Mouse (Mus musculus) forebrain, embryonic 10.5 days (tissue): Measurements from ENCODE around the gene Lss. TPM values are rescaled to one million over a fixed set of nuclear protein-coding genes. Genes with fewer than 3 reads are reported as not detected.

Experiments
- DNase-seq: peaks from one replicate; pipeline ENCODE4 v3.0.0-alpha.2; 2017; ENCODE audit warnings: low spot score; ENCODE audit errors: extremely low spot score
- H3K27ac ChIP-seq: fragments of 300-500 bp; sonication (generic); 2 replicates; pipeline ENCODE4 v1.5.1; 2016; ENCODE audit warnings: mild to moderate bottlenecking
- H3K27me3 ChIP-seq: fragments of 300-500 bp; sonication (generic); 2 replicates; pipeline ENCODE4 v1.6.1; 2016; ENCODE audit warnings: mild to moderate bottlenecking; ENCODE audit not compliant: poor library complexity, severe bottlenecking
- H3K36me3 ChIP-seq: fragments of 300-500 bp; sonication (generic); replicated peaks from 2 replicates; pipeline ENCODE4 v1.6.1; 2016; ENCODE audit warnings: mild to moderate bottlenecking, moderate library complexity
- H3K4me1 ChIP-seq: fragments of 300-500 bp; sonication (generic); 2 replicates; pipeline ENCODE4 v1.6.1; 2016
- H3K4me3 ChIP-seq: fragments of 300-500 bp; sonication (generic); 2 replicates; pipeline ENCODE4 v1.5.1; 2016; ENCODE audit warnings: mild to moderate bottlenecking, moderate library complexity
- H3K9me3 ChIP-seq: fragments of 300-500 bp; sonication (generic); 2 replicates; pipeline ENCODE4 v1.6.1; 2016; ENCODE audit warnings: mild to moderate bottlenecking, moderate library complexity
- WGBS: fragments of 180-500 bp; shearing (Covaris S2); methylation state at CpG from one replicate; pipeline ENCODE4 v1.1.7; 2016; 5-methylcytosine and 5-hydroxymethylcytosine counted together
- polyA plus RNA-seq: library from polyadenylated mRNA; unstranded; fragments of >200 nt; fragmentation: Nextera tagmentation; extraction: Ambion mirVana; gene quantifications from 2 replicates; pipeline ENCODE4 v1.2.1, GENCODE M21; 2016

Lss gene
- polyA plus RNA-seq, 1 experiment from 2014 or later, result 63.5 TPM

GRCm38 (mm10) chr10:76575374-76575773 lies 44.0 kb downstream of the Lss start, which contains the start of gene Ftcd:
Gene Ftcd (plus strand): TSS chr10:76575648.
- Histone ChIP-seq H3K9me3 (no peaks in the 10 kb centered on the region), H3K27ac (no peak within 1 kb of the TSS), H3K4me3 (no peak within 1 kb of the TSS), H3K36me3 (no peaks in the 10 kb centered on the region), H3K27me3 (no peaks in the 10 kb centered on the region), H3K4me1 (peaks cover 7% of the 10 kb centered on the region)
- no peak for DNase-seq
- 85% methylated on average over 3 of the region's 3 CpGs for WGBS

GRCm38 (mm10) chr10:76576920-76577319 lies 45.5 kb downstream of the Lss start:
- no peak for DNase-seq
- H3K4me3 ChIP-seq, result no peak overlapping the region
- 80% methylated on average over 7 of the region's 7 CpGs for WGBS
- no peaks in the 10 kb centered on the region for H3K27me3 ChIP-seq
- peaks cover 7% of the 10 kb centered on the region for H3K4me1 ChIP-seq
- no peaks in the 10 kb centered on the region for H3K9me3 ChIP-seq
- no peaks in the 10 kb centered on the region for H3K36me3 ChIP-seq
- no peak overlapping the region for H3K27ac ChIP-seq

- H3K4me3 ChIP-seq, result peak overlapping the region; percentile 32
- 11% methylated on average over 10 of the region's 10 CpGs for WGBS
- no peak for DNase-seq
- H3K27ac ChIP-seq, result no peak overlapping the region
- H3K27me3 ChIP-seq, result peaks cover 18% of the 10 kb centered on the region
- peaks cover 11% of the 10 kb centered on the region for H3K4me1 ChIP-seq
- H3K36me3 ChIP-seq, result no peaks in the 10 kb centered on the region
- no peaks in the 10 kb centered on the region for H3K9me3 ChIP-seq
These were observed 52.8 kb downstream of the Lss start for GRCm38 (mm10) chr10:76584138-76584537.

GRCm38 (mm10) chr10:76586190-76586589 lies 54.8 kb downstream of the Lss start:
- whole genome bisulfite sequencing, result 85% methylated on average over 1 of the region's 1 CpGs
- H3K36me3 ChIP-seq, result no peaks in the 10 kb centered on the region

GRCm38 (mm10) chr10:76590197-76590596 lies 58.8 kb downstream of the Lss start:
- Histone ChIP-seq H3K9me3 (no peaks in the 10 kb centered on the region), H3K4me3 (no peak overlapping the region), H3K36me3 (no peaks in the 10 kb centered on the region), H3K27ac (no peak overlapping the region), H3K4me1 (no peaks in the 10 kb centered on the region), H3K27me3 (no peaks in the 10 kb centered on the region)
- WGBS, result 89% methylated on average over 11 of the region's 11 CpGs
- DNase-seq, result no peak

More at GRCm38 (mm10) chr10:76586190-76586589, 54.8 kb downstream of the Lss start:
- no peak overlapping the region for H3K27ac ChIP-seq
- peaks cover 18% of the 10 kb centered on the region for H3K27me3 ChIP-seq
- H3K4me3 ChIP-seq, result no peak overlapping the region
- DNase-seq, result no peak
- H3K4me1 ChIP-seq, result peaks cover 11% of the 10 kb centered on the region
- H3K9me3 ChIP-seq, result no peaks in the 10 kb centered on the region

GRCm38 (mm10) chr10:76596338-76596737 lies 65.0 kb downstream of the Lss start:
- 91% methylated on average over 31 of the region's 31 CpGs for WGBS
- no peak for DNase-seq
- Histone ChIP-seq H3K4me3 (no peak overlapping the region), H3K27me3 (no peaks in the 10 kb centered on the region), H3K4me1 (no peaks in the 10 kb centered on the region), H3K9me3 (no peaks in the 10 kb centered on the region), H3K27ac (no peak overlapping the region), H3K36me3 (no peaks in the 10 kb centered on the region)

GRCm38 (mm10) chr10:76602690-76603089 lies 71.3 kb downstream of the Lss start:
- no peaks in the 10 kb centered on the region for H3K27me3 ChIP-seq
- H3K9me3 ChIP-seq, result no peaks in the 10 kb centered on the region
- 81% methylated on average over 3 of the region's 3 CpGs for WGBS
- H3K4me3 ChIP-seq, result no peak overlapping the region
- no peak for DNase-seq
- no peak overlapping the region for H3K27ac ChIP-seq
- H3K36me3 ChIP-seq, result no peaks in the 10 kb centered on the region
- H3K4me1 ChIP-seq, result no peaks in the 10 kb centered on the region

Other genes starting within 250 kb of the Lss start
- gene Dip2a, start 186.3 kb upstream of the Lss start, polyA plus RNA-seq, result 5.3 and 7.1 TPM in 2 replicates
- not detected in 2 replicates for gene AC141477.1, start 91.1 kb upstream of the Lss start, polyA plus RNA-seq
- 21.5 and 25.0 TPM in 2 replicates for gene Pcnt, start 88.8 kb upstream of the Lss start, polyA plus RNA-seq
- gene 2610028H24Rik, start 82.5 kb upstream of the Lss start, polyA plus RNA-seq, result not detected in 2 replicates
- 74.8 and 81.7 TPM in 2 replicates for gene Mcm3ap, start 62.7 kb upstream of the Lss start, polyA plus RNA-seq
- 11.5 and 12.1 TPM in 2 replicates for gene Ybey, start 62.5 kb upstream of the Lss start, polyA plus RNA-seq
- gene Spatc1l, start 30.7 kb downstream of the Lss start, polyA plus RNA-seq, result not detected in 2 replicates
- not detected in 2 replicates for gene Ftcd, start 44.1 kb downstream of the Lss start, polyA plus RNA-seq
- 5.4 and 5.9 TPM in 2 replicates for gene Col6a2, start 92.0 kb downstream of the Lss start, polyA plus RNA-seq
- 3.2 TPM in 2 replicates for gene Col6a1, start 194.6 kb downstream of the Lss start, polyA plus RNA-seq